Mouse (Mus musculus) CH12.LX (cell line): Measurements from ENCODE around the gene Cnst. TPM values are rescaled to one million over a fixed set of nuclear protein-coding genes. Genes with fewer than 3 reads are reported as not detected.

Experiments
- DNase-seq: peaks from one replicate; pipeline ENCODE4 v3.0.0-alpha.2; 2013; ENCODE audit errors: extremely low read depth
- H3K27ac ChIP-seq: 2 replicates; pipeline ENCODE4 v1.5.1; 2012; ENCODE audit warnings: low read depth, mild to moderate bottlenecking, control low read depth, moderate library complexity; ENCODE audit not compliant: insufficient read depth
- H3K27me3 ChIP-seq: replicated peaks from 2 replicates; pipeline ENCODE3; 2012; ENCODE audit warnings: inconsistent platforms
- H3K36me3 ChIP-seq, 2 experiments: replicated peaks in 1 of 2; 2 replicates each; pipeline versions ENCODE3 to v1.6.1; 2012; ENCODE audit warnings: inconsistent platforms in 1 of 2, low read length in 1 of 2, mild to moderate bottlenecking in 1 of 2, mixed read lengths in 1 of 2, moderate library complexity in 1 of 2; ENCODE audit not compliant: control insufficient read depth in 1 of 2, insufficient read depth in 1 of 2
- H3K4me1 ChIP-seq, 2 experiments: 2 replicates each; pipeline ENCODE4 v1.6.1; 2012; ENCODE audit warnings: inconsistent platforms in 1 of 2, moderate library complexity in 1 of 2; ENCODE audit not compliant: insufficient read depth in 2 of 2, control insufficient read depth in 1 of 2
- H3K4me2 ChIP-seq: 2 replicates; pipeline ENCODE4 v1.6.1; 2012; ENCODE audit warnings: low read depth, mild to moderate bottlenecking, control low read depth; ENCODE audit not compliant: poor library complexity, insufficient read depth, severe bottlenecking
- H3K4me3 ChIP-seq, 3 experiments: fragments of 150-350 bp in 1 of 3; sonication (generic) in 1 of 3; replicated peaks in 1 of 3; 2 replicates each; pipeline versions ENCODE3 to v1.5.1; 2011 to 2012; ENCODE audit warnings: low read depth in 2 of 3, low read length in 2 of 3, mild to moderate bottlenecking in 2 of 3, moderate library complexity in 2 of 3, control low read depth in 1 of 3, improper control_type of control experiment in 1 of 3, inconsistent platforms in 1 of 3, mixed read lengths in 1 of 3; ENCODE audit not compliant: poor library complexity in 1 of 3
- H3K79me2 ChIP-seq: replicated peaks from 2 replicates; pipeline ENCODE4 v1.6.1; 2012; ENCODE audit warnings: mild to moderate bottlenecking, moderate library complexity; ENCODE audit not compliant: control insufficient read depth, poor library complexity, insufficient read depth, severe bottlenecking; ENCODE audit errors: extremely low read depth
- H3K9ac ChIP-seq: 2 replicates; pipeline ENCODE4 v1.6.1; 2012; ENCODE audit warnings: low read depth, mild to moderate bottlenecking, control low read depth, moderate library complexity; ENCODE audit not compliant: insufficient read depth
- H3K9me3 ChIP-seq: replicated peaks from 2 replicates; pipeline ENCODE3; 2012; ENCODE audit warnings: low read length, inconsistent platforms, mixed read lengths
- BHLHE40 ChIP-seq: IDR thresholded peaks from 2 replicates; pipeline ENCODE4 v1.6.1; 2011; ENCODE audit warnings: mild to moderate bottlenecking, low read depth, low read length, improper control_type of control experiment
- CHD1 ChIP-seq: IDR thresholded peaks from 2 replicates; pipeline ENCODE4 v1.6.1; 2012; ENCODE audit warnings: low read depth, low read length, improper control_type of control experiment, inconsistent platforms
- ELF1 ChIP-seq: IDR thresholded peaks from 2 replicates; pipeline ENCODE4 v1.6.1; 2014; ENCODE audit warnings: low read depth, mild to moderate bottlenecking, inconsistent platforms, low read length, improper control_type of control experiment
- GABPA ChIP-seq: IDR thresholded peaks from 2 replicates; pipeline ENCODE4 v1.6.1; 2012; ENCODE audit warnings: low read depth, low read length, improper control_type of control experiment, inconsistent platforms; ENCODE audit not compliant: insufficient replicate concordance
- HCFC1 ChIP-seq: IDR thresholded peaks from 2 replicates; pipeline ENCODE4 v1.6.1; 2012; ENCODE audit warnings: low read depth, mild to moderate bottlenecking, inconsistent platforms, low read length, improper control_type of control experiment
- IRF4 ChIP-seq: IDR thresholded peaks from 2 replicates; pipeline ENCODE4 v1.6.1; 2014; ENCODE audit warnings: low read depth, mild to moderate bottlenecking, inconsistent platforms, low read length, improper control_type of control experiment
- JUN ChIP-seq: IDR thresholded peaks from 2 replicates; pipeline ENCODE4 v1.6.1; 2011; ENCODE audit warnings: low read depth, mild to moderate bottlenecking, low read length, improper control_type of control experiment, moderate library complexity; ENCODE audit not compliant: insufficient read depth
- JUND ChIP-seq: conservative IDR thresholded peaks from 2 replicates; pipeline ENCODE4 v1.6.1; 2011; ENCODE audit warnings: low read depth, low read length, improper control_type of control experiment
- MAFK ChIP-seq: IDR thresholded peaks from 2 replicates; pipeline ENCODE4 v1.6.1; 2011; ENCODE audit warnings: low read length, improper control_type of control experiment; ENCODE audit not compliant: insufficient replicate concordance
- MAZ ChIP-seq: IDR thresholded peaks from 2 replicates; pipeline ENCODE4 v1.6.1; 2012; ENCODE audit warnings: low read depth, mild to moderate bottlenecking, inconsistent platforms, low read length, improper control_type of control experiment, moderate library complexity
- MEF2A ChIP-seq: IDR thresholded peaks from 2 replicates; pipeline ENCODE4 v1.6.1; 2014; ENCODE audit warnings: low read depth, mild to moderate bottlenecking, inconsistent platforms, low read length, improper control_type of control experiment, borderline replicate concordance
- MYC ChIP-seq: IDR thresholded peaks from 2 replicates; pipeline ENCODE4 v1.6.1; 2011; ENCODE audit warnings: low read depth, mild to moderate bottlenecking, improper control_type of control experiment, low read length
- NELFE ChIP-seq: IDR thresholded peaks from 2 replicates; pipeline ENCODE4 v1.6.1; 2011; ENCODE audit warnings: low read depth, low read length, improper control_type of control experiment
- POLR2AphosphoS2 ChIP-seq: IDR thresholded peaks from 2 replicates; pipeline ENCODE4 v1.6.1; 2011; ENCODE audit warnings: low read depth, low read length, improper control_type of control experiment
- SMC3 ChIP-seq: IDR thresholded peaks from 2 replicates; pipeline ENCODE4 v1.6.1; 2011; ENCODE audit warnings: low read depth, low read length, improper control_type of control experiment
- TBP ChIP-seq: conservative IDR thresholded peaks from 2 replicates; pipeline ENCODE4 v1.6.1; 2011; ENCODE audit warnings: low read depth, low read length, improper control_type of control experiment
- TCF12 ChIP-seq: IDR thresholded peaks from 2 replicates; pipeline ENCODE4 v1.6.1; 2014; ENCODE audit warnings: low read depth, mild to moderate bottlenecking, inconsistent platforms, low read length, improper control_type of control experiment
- UBTF ChIP-seq: IDR thresholded peaks from 2 replicates; pipeline ENCODE4 v1.6.1; 2012; ENCODE audit warnings: low read depth, mild to moderate bottlenecking, inconsistent platforms, low read length, improper control_type of control experiment, moderate library complexity
- ZC3H11A ChIP-seq: IDR thresholded peaks from 2 replicates; pipeline ENCODE4 v1.6.1; 2012; ENCODE audit warnings: low read depth, mild to moderate bottlenecking, inconsistent platforms, low read length, improper control_type of control experiment
- ZKSCAN1 ChIP-seq: IDR thresholded peaks from 2 replicates; pipeline ENCODE4 v1.6.1; 2012; ENCODE audit warnings: low read depth, inconsistent platforms, low read length, improper control_type of control experiment, borderline replicate concordance
- dilution Hi-C: fragments of 300-500 bp; cut with MboI; formaldehyde crosslinking; loops from 2 replicates; pipeline ENCODE4 v1.14.3; 2020; ENCODE audit warnings: low sequenced_read_pairs; ENCODE audit not compliant: extremely low pct_unique_long_range_greater_than_20kb, extremely low pct_ligation_motif_present
- in situ Hi-C: fragments of 300-500 bp; cut with MboI; formaldehyde crosslinking; loops from 3 replicates; pipeline ENCODE4 v1.14.3; 2019; ENCODE audit warnings: low sequenced_read_pairs, low pct_ligation_motif_present, low pct_unique_long_range_greater_than_20kb, mixed read lengths
- polyA plus RNA-seq: library from polyadenylated mRNA; unstranded; fragments of >175 nt; gene quantifications from 2 replicates; pipeline ENCODE4 v1.2.1, GENCODE M21; 2012; ENCODE audit warnings: low read depth; ENCODE audit not compliant: insufficient read length
- total RNA-seq, 2 experiments: library from RNA; depleted of rRNA; stranded (reverse); fragments of 300-350 nt in 1 of 2; fragments of >200 nt in 1 of 2; gene quantifications; 2 replicates each; pipeline ENCODE4 v1.2.3; 2012 to 2014

Cnst gene
- total and polyA plus RNA-seq, 3 experiments, result 7.8 to 10.2 (median 9.3) TPM

GRCm38 (mm10) chr1:179568690-179569398 lies 22.7 kb downstream of the Cnst start:
- no peak overlapping the region for H3K9ac ChIP-seq
- no peak overlapping the region for H3K4me3 ChIP-seq
- no peaks in the 10 kb centered on the region for H3K9me3 ChIP-seq
- no peaks in the 10 kb centered on the region for H3K27me3 ChIP-seq
- H3K27ac ChIP-seq, result no peak overlapping the region
- no peak overlapping the region for H3K4me2 ChIP-seq
- dilution Hi-C loops, result no loop called here
- peaks cover 0 to 2% of the 10 kb centered on the region in 2 experiments for H3K36me3 ChIP-seq
- TF ChIP-seq BHLHE40, result no peak
- no peak for TF ChIP-seq NELFE
- TF ChIP-seq SMC3, result no peak
- TF ChIP-seq MEF2A, result no peak
- TF ChIP-seq POLR2AphosphoS2, result no peak
- no peak for TF ChIP-seq IRF4
- TF ChIP-seq TCF12, result no peak
- TF ChIP-seq MYC, result no peak
- no peak for TF ChIP-seq JUND
- DNase-seq, result no peak
- peaks cover 0 to 5% of the 10 kb centered on the region in 2 experiments; a peak in 1 of 4 replicates for H3K4me1 ChIP-seq
- in situ Hi-C loops, result no loop called here
- no peaks in the 10 kb centered on the region for H3K79me2 ChIP-seq

DNA sequence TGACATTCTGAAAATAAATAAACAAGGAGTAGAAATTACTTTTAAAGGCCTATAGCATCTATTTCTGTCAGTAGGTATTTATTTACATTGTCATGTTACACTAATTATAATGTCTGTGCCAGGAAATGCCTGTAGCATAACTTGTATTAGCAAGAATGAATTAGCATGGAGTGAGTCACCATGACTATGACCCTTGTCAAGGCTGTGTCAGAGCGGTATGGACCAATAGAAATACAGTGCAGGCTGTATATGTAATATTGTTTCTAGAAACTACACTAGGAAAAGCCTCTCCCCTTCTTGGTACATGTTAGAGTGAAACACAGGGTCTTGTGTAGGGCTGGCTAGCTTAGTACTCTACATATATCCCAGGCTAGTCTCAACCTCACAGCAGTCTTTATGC lies 24.3 kb downstream of the Cnst start:
- dilution Hi-C loops, result no loop called here
- peaks cover 0 to 5% of the 10 kb centered on the region in 2 experiments; a peak in 1 of 4 replicates for H3K4me1 ChIP-seq

More for the DNA sequence above, 24.3 kb downstream of the Cnst start:
- peaks cover 0 to 5% of the 10 kb centered on the region in 2 experiments for H3K36me3 ChIP-seq
- H3K9me3 ChIP-seq, result no peaks in the 10 kb centered on the region
- TF ChIP-seq ZKSCAN1, result no peak
- TF ChIP-seq MAZ, result no peak
- TF ChIP-seq UBTF, result no peak
- TF ChIP-seq JUND, result no peak
- no peak for TF ChIP-seq MAFK
- TF ChIP-seq ZC3H11A, result no peak
- TF ChIP-seq JUN, result no peak
- TF ChIP-seq GABPA, result no peak
- TF ChIP-seq ELF1, result no peak
- TF ChIP-seq MEF2A, result no peak
- TF ChIP-seq CHD1, result no peak
- TF ChIP-seq IRF4, result no peak
- TF ChIP-seq SMC3, result no peak
- no peak for TF ChIP-seq TBP
- no peak for TF ChIP-seq HCFC1
- in situ Hi-C loops, result no loop called here
- H3K4me3 ChIP-seq, result no peak overlapping the region
- H3K79me2 ChIP-seq, result no peaks in the 10 kb centered on the region
- no peak overlapping the region for H3K9ac ChIP-seq
- no peak overlapping the region for H3K4me2 ChIP-seq
- no peak overlapping the region for H3K27ac ChIP-seq
- no peak for DNase-seq
- no peaks in the 10 kb centered on the region for H3K27me3 ChIP-seq
